Mouse (Mus musculus): ENCODE results near the gene Jade3. TPM values are rescaled to one million over a fixed set of nuclear protein-coding genes. Genes with fewer than 3 reads are reported as not detected.
"Not testable (repeated sequence)": the region's sequence is repeated elsewhere in the genome, so short reads cannot be mapped to it uniquely, and the experiment has no call there.

The Jade3 gene
- total RNA-seq (2021), result 1 to 10 TPM; 4.8 to 6.5 TPM
- long read RNA-seq, experiment 1, full-length matches to known transcripts, result 1 of 2 reads
- long read RNA-seq, experiment 1, partial matches to known transcripts, result 0 of 2 reads
- long read RNA-seq, experiment 1, other reads (novel, unspliced or antisense), result 1 of 2 reads
- long read RNA-seq, experiment 2, partial matches to known transcripts, result 0 of 2 reads
- long read RNA-seq, experiment 2, other reads (novel, unspliced or antisense), result 2 of 2 reads

DNA sequence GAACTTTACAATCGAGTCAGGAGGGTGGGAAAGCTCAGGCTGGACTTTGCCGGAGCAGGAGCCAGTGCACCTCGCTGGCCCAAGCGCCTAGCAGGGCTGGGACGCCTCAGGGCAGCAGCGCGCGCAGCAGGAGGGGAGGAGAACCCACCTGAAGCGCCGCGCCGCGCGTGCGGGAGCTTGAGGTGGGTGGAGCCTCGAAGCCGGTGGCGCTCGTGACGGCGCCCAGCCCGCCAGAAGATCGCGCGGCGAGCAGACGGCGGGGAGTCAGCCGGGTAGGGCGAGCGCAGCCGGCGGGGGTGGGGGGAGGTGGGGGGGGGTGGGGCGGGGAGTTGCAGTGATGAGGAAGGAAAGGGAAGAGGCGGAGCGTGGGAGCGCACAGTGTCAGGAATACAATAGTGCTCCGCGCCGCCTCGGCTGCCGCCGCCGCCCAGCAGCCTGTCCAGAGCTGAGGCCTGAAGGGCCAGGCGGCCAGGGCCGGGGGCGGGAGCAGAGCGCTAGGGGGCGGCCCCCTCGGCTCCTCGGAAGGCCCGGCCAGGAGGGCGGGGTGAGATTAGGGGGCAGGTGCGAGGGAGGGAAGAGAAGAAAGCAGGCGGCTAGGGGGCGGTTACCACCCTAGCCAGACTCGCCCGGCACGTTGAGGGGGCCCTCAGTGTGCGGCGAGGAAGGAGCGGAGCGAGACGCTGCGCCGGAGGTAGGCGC is at the start of gene Jade3:
Gene Jade3 (plus strand): TSS at position 549 of the 699 bp plus-strand sequence.
- DNase-seq, result peak; percentile 86

DNA sequence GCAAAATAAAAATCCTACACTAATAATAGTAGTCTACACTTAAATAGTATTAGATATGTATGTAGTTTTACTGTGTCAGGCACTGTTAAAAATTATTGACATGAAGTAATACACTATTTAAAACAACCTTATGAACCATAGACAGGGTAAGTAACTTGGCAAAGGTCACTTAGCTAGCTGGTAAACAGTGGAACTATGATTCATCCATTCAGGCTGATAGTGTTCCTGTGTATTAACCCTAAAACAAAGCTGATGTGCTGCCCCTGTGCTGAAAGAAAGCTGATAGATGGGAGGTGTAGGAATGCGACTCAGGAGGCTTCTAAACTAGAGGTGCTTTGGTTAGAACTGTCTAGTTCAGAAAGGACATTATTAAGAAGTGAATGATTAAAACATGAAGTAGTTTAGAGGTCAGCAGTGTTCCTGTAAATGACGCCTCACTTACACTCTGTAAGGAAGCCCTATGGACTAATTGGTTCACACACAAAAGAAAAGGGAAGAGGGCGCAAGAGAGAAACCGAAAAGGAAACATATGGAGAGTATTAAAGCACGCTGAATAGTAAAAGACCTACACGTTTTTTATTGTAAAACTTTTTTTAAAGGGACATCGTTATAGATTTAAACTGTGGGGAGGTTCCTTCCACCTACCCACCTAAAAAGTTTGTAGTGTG is 46.0 kb upstream of the Jade3 start:
- no peak for DNase-seq

DNA sequence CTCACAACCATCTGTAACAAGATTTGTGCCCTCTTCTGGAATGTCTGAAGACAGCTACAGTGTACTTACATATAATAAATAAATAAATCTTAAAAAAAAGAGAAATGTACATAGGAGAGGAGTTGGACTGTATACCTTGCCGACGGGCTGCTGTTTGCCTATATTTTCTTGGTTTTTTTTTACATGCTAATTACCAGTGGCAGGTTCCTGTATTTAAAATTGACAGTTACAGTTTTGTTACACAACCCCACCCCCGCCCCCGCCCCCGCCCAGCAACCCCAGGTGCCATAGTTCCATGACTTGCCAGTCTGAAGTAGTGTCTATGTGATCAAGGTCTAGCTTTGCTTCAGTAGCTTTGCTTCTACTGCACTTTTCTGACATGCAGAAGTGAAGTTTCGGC is 43.2 kb upstream of the Jade3 start:
- no peak for DNase-seq

DNA sequence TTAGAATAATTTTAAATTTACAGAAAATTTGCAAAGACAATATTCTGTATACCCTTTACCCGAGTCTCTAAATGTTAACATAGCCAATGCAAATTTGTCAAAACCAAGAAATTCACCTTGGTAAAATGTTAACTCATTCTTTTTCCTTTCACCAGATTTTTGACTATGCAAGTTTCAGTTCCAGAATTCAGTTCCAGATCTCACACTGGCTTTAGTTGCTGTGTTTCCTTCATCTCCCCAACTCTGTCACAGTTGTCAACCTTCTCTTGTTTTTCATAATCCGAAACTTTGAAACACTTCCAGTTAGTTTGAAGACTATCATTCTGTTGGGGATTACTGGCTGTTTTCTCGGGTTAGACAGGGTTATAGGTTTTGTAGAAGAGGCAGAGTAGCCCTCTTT is 38.5 kb upstream of the Jade3 start:
- DNase-seq, result no peak

DNA sequence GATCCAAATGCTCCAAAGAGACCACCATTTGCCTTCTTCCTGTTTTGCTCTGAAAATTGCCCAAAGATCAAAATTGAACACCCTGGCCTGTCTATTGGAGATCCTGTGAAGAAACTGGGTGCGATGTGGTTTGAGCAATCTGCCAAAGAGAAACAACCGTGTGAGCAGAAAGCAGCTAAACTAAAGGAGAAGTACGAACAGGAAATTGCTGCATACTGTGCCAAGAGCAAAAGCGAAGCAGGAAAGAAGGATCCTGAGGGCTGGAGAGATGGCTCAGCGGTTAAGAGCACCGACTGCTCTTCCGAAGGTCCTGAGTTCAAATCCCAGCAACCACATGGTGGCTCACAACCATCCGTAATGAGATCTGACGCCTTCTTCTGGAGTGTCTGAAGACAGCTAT is 33.5 kb upstream of the Jade3 start:
- not testable (repeated sequence) for DNase-seq

DNA sequence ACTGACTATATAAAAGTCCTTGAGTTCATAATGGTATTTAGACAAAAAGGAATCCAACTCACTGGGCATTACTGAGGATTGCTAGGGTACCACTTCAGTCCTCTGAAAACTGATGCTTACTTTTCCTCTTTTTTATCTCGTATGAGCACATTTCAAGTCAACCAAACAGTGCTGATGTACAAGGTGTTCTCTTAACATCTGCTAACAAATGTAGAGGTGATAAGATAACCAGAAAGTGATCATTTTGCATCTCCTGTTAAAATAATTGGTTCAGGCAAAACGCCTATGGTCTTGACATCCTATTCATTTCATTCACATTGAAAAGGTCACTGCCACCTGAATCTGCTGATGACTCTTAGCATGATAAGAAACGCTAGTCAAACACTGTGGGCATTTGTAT is 32.5 kb upstream of the Jade3 start:
- DNase-seq, result no peak

DNA sequence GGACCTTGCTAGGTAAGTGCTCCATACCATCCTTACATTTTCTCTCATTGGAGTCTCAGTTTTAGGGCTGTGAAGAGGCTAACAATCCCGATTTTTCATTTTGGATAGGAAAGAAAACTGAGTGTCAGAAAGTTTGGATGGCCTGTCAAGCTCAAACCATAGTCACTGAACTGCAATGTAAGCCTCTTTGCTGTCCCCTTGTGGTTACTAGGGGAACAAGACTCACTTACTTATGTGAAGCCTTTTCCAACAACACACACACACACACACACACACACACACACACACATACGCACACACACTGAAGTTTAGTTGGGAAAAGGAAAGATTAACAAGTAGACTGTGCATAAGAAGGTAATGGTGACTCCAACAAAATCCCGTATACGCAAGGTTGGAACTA is 21.4 kb upstream of the Jade3 start:
- peak; percentile 4 for DNase-seq

DNA sequence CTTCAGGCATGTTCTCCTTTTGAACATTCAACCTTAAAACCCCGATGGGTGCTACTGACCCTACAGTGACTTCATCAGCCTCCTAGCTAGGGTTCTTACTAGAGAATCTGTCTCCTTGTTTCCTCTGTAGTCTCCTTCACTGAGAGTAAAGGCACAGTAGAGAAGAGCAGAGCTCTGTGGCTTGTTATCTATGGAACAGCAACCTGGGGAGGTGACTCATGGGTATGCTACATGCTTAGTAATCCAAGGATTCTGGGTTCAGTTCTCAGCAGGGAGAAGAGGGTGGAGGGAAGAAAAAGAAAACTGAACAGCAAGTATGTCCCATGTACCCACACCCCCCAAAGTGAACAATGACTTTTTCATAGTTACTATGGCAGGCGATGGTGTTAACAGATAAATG is 18.6 kb upstream of the Jade3 start:
- DNase-seq, result no peak

DNA sequence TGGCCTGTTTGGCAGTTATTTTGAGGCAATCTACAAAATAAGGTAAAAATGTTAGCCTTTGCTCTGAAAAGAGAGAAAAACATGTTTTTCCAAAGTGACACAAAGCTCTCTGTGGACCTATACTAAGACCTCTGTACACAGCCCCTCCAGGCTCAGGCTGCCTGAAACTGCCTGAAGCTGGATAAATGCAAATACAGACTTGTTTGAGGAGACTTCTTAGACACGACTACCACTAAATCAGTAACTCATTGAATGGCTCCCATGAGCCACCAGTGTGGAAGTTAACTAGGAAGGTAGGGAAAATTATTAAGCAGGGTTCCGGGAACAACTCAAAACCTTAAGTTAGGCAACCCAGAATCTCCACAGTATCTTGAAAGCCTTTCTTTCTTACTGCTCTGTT is 17.8 kb upstream of the Jade3 start:
- no peak for DNase-seq

DNA sequence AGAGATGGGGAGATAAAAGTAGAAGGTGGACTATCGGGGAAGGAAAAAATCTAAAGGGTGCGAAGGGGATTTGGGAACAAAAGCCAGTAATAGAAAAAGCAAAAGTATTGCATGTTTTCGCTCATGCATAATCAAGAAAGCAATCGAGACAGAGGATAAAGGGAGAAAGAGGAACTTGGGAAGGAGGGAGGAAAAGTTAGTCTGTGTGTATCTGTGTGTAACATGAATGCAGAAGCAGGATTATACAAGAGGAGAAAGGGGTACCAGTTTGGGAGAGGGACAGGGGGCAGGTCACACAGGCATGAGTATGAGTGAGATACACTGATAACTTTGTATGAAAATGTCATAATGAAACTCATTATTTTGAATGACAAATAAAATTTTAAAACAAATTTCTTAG is 14.1 kb upstream of the Jade3 start:
- no peak for DNase-seq

DNA sequence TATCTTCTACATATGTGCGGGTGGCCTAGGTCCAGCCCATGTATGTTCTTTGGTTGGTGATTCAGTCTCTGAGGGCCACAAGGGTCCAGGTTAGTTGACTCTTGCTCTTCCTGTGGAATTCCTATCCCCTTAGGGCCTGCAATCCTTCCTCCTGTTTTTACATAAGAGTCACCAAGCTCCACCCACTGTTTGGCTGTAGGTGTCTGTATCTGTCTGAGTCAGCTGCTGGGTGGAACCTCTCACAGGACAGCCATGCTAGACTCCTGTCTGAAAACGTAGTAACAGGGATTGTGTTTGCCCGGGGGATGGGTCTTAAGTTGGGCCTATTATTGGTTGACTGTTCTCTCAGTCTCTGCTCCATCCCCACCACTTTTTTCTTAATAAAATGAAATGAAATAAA is 13.3 kb upstream of the Jade3 start:
- no peak for DNase-seq

DNA sequence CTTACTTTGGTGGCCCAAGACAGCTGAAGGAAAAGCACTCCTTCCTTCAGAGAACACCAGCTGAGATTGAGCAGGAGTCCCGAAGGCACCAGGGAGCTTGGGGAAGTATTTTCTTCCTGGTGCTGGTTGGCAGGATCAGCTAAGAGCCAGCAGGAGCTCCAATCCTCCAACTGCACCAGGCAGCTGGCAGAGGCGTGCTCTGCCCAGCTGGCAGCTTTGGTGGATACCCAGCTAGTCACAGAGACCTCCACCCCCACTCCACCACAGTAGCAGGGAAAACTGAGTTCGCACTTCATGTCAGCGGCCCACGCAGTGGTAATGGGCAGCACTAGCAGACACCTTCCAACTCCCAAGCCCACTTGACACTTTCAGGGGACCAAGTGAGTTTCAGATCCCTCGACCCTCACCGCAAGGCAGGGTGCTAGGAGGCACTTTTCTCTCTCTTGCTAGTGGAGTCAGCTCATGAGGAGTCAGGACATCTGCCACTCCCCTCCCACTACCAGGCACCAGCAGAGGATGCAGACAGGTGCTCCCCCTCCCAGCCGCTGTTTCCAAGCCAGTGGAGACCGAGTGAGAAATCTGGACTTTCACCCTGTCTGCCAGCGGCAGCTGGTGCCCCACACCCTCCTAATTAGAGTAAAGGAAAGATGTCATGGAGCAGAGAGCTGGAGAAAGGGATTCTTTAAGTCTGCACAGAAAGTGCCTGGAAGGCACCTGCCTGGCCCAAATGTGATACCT is 10.4 kb upstream of the Jade3 start:
- no peak for DNase-seq

DNA sequence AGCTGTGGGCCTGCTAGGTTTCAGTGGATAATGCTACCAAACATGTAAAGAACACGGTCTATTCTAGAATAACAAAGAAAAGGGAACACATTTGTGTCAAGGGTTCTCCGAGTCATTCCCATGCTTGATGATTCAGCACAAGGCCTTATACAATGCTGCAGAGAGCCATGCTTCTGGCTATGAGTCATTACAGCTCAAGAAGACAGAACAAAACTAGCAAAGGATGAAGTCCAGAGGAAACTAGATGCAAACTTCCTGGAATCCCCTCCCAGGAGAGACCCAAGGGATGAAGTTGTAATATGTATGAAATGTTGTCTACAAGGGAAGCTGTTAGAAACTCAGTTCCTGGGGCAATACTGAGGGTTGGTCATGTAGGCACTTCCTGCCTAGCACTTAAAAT is 7.0 kb upstream of the Jade3 start:
- DNase-seq, result no peak

DNA sequence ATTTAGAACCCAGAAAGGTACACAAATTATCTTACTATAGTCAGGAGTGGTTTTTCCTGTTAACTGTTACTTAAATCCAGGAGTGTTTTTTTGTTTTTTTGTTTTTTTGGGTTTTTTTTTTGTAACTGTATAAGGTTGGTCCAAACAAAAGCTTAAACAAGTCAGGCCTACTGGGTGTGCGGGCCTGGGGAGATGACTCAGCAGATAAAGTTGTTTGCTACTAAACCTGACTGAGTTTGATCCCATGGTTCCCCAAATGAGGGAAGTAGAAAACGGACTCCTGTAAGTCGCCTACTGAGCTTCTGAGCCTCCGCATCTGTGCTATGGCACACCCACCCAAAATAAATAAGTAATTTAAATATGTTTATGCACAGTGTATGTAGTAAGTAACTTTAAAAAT is 6.0 kb upstream of the Jade3 start:
- DNase-seq, result no peak

DNA sequence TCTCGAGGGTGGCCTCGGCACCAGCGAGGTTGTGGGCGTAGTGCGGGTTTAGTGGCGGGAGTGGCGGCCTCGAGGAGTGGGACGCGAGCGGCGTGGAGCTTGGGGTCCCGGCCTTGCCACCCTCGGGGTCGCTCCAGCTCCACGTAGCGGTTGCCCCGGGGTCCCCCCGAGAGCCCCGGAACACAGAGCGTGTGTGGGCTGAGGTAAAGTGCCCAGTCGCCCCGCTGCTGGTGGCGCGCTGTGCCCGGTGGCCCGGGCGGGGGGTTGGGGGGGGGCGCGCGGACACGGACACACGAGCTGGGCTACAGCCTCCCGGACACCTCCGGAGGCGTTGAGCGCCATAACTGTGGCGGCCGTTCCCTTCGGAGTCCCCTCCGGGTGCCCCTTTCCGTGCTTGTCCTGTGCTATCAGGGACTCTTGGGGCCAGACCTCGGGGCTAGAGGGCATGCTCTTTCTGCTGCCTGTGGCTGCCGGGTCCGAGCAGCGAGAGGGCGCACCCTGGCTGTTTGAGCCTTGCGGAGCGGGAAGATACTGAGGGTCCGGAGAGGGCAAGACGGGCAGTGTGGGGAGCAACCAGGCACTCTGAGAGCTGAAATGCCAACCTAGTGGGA is 456 bp downstream of the Jade3 start:
- DNase-seq, result peak; percentile 55

DNA sequence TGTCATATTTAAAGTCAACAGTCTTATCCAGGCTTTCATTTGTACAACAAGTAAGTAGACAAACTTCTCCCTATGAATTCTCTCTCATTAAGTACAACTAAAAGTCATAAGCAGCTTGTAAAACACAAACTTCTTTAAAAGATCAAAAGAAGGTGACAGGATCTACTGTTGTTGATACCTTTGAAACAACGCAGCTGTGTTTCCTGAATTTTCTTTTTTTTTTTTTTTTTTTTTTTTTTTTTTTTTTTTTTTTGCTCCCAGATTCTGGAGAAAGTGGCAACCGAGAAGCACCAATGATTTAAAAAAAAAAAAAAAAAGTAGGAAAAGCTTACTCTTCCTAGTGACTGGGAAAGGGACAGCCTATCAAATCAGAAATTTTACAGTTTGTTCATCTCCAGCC is 57.7 kb downstream of the Jade3 start:
- DNase-seq, result no peak

DNA sequence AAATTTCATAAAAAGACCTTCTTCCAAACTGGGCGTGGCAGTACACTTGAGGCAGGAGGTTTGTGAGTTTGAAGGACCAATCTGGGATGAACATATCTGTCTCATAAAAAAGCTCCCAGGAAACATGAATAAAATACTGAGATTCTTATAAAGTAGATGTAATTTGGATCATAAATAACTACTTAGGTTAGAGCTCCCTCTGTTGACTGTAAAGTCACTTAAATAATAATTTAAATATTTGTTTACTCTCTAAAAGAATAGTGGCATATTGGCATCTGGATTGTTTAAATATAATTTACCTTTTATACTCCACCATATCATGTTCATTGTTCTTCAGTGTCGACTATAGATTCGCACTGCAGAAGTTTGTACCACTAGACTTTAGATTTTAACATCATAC is 72.2 kb downstream of the Jade3 start:
- no peak for DNase-seq

DNA sequence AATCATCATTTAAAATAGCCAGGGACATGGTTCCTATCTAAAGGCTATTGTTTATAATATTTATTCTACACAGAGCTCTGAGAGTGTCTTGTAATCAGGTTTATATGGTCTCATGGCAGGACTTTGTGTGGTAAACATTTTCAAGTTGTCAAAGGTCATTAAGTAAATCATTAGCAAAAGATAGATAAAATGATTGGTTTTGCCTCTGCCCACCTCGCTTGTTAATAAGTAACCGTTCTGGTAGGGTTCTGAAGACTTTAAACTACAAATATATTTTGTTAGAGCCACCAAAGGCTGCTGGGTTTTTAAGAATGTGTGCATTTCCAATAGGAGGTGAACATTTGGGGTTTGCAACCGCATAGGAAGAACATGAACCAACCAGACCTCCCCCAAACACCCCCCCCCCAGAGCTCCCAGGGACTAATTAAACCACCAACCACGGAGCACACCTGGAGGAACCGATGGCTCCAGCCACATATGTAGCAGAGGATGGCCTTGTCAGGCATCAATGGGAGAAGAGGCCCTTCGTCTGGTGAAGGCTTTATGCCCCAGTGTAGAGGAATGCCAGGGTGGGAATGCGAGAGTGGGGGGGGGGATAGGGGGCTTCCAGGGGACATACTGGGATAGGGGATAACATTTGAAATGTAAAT is 94.9 kb downstream of the Jade3 start:
- no peak for DNase-seq

DNA sequence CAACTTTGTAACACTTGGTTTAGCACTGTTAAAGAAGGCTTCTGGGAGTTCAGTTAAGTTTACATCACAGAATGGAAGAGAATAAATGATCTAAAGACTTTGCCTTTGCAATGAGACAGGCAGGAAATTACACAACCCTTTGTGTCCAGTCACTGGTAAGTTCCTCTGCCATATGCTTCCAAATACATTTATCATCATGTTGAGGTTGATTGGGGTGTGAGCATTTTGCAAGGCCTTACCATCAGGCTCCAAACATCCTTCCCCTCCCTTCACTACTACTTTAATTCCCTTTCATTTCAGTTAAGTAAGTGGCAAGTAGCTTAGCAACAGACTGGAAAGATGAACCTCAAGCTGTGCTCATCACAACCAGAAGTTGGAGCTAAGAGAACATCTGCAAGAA is 96.1 kb downstream of the Jade3 start:
- DNase-seq, result no peak

DNA sequence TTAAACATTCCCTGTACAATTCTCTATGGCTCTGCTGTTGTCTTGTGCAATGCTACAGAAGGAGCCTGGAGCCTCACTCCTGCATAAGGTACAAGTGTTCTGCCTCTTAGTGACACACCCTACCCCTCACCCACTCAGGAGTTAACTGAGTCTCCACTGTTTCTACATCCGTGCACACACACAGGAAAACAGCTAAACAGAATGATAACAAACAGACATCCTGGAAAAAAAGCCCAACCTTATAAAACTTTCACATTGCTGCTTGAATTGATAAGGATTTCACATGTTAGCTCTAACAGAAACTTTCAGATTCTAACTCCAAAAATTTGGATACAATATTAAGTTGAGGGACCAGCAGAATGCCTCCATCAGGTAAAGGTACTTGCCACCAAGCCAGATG is 107.1 kb downstream of the Jade3 start:
- DNase-seq, result no peak

DNA sequence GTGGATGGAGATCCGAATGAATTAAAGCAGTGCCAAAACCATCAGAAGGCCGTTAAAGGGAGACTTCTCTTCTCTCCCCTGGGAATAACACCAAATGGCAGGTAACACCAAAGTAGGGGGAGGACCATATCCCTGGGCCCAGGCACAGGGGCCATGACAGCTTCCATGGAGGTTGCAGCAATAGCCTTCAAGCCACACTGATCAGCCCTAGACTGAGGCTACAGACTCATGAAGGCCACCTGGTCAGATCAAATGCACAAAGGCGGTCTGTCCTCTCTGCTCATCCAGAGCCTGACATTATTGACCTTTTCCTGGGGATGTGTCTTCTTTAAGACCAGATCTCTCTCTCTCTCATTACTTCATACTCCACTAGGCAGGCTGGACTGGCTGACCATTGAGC is 118.4 kb downstream of the Jade3 start:
- DNase-seq, result no peak

DNA sequence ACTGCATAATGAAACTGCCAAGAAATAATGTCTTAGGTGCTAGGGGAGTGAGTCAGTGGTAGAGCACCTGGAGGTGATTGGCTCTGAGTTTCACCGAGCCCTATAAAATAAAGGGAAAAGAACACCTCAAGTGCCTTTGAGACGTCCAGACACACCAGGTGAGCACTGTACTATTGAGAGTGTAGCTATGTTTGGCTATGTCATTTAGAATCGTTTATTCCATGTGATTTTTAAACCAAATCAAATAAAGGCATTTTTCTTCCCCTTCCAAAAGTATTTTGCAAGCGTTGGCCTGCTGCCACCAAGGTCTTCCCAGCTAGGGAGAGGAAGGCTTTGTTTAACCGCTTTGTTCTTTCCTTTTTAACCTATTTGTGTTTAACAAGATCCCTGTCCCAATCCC is 122.1 kb downstream of the Jade3 start:
- DNase-seq, result peak; percentile 72

Measured in adrenal gland, postnatal 10 days (tissue).